Comparison of ENCODE assay signal across 8 mouse cellular contexts in the genomic region with DNA sequence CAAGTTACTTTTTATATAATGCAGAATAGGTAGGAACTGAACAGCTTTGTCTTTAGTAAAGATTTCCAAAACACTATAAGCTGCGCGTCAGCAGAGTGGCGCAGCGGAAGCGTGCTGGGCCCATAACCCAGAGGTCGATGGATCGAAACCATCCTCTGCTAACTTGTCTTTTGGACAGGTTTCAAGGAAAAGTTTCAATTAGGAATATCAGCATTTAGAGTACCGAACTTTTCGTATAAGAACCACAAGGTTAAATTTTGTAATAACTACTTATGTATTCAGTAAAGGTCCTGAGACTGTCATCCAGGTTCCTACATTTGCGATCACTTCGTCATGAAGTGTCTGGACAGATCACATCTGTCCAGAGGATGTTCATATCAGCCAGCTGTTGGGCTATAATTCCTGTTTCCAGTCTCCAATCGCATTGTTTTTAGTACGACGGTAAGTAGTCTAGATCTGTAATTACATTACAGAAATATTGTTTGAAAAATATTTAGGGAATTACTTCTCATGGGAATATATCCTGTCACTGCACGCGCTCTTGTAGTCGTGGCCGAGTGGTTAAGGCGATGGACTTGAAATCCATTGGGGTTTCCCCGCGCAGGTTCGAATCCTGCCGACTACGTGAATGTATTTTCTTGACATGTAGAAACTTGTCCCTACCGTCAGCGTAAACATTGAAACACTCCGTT. TPM values are rescaled to one million over a fixed set of nuclear protein-coding genes. Genes with fewer than 3 reads are reported as not detected.
DNase-seq lines count a peak whose midpoint lies in the region; ATAC-seq and TF ChIP-seq lines count a peak whose summit lies in the region.

No protein-coding gene starts in this region.

- peak overlapping the region; percentile 65 for H3K27ac ChIP-seq in bone marrow macrophage, adult 2 months (ENCODE audit: insufficient read depth, low read depth, low read length)
- H3K27ac ChIP-seq in heart, embryonic 11.5 days (ENCODE audit: low read depth, low read length): peak overlapping the region; percentile 64; the same call in 1 of the 2 replicates
- H3K27ac ChIP-seq in kidney, embryonic 15.5 days: peak overlapping the region; percentile 86
- peak overlapping the region; percentile 88 for H3K27ac ChIP-seq in limb, embryonic 15.5 days
- H3K27ac ChIP-seq in midbrain, postnatal 0 days (ENCODE audit: low read depth, low read length): no peak overlapping the region

- peak; percentile 65 for ATAC-seq in erythroblast, adult 5-6 weeks (replicated peaks; ENCODE audit: low FRiP score, poor library complexity, severe bottlenecking)
- peak; percentile 84 for ATAC-seq in heart, embryonic 11.5 days (replicated peaks; ENCODE audit: insufficient number of reproducible peaks, low FRiP score, low TSS enrichment)
- ATAC-seq in kidney, embryonic 15.5 days (replicated peaks; ENCODE audit: low FRiP score): peak; percentile 90
- peak; percentile 86 for ATAC-seq in limb, embryonic 15.5 days (ENCODE audit: insufficient number of reproducible peaks, low FRiP score, low TSS enrichment, low read depth)
- peak; percentile 92 for ATAC-seq in midbrain, postnatal 0 days (ENCODE audit: low FRiP score)

- peak overlapping the region; percentile 58 for H3K4me3 ChIP-seq in bone marrow macrophage, adult 2 months (ENCODE audit: insufficient read depth, low read length)
- peak overlapping the region; percentile 47 for H3K4me3 ChIP-seq in heart, embryonic 11.5 days (ENCODE audit: low read depth, low read length)
- peak overlapping the region; percentile 54 for H3K4me3 ChIP-seq in kidney, embryonic 15.5 days (replicated peaks)
- H3K4me3 ChIP-seq in limb, embryonic 15.5 days: peak overlapping the region; percentile 51
- peak overlapping the region; percentile 47 for H3K4me3 ChIP-seq in midbrain, postnatal 0 days (ENCODE audit: low read depth, low read length)

- peak overlapping the region; percentile 91 for H3K4me2 ChIP-seq in heart, embryonic 11.5 days
- H3K4me2 ChIP-seq in kidney, embryonic 15.5 days: peak overlapping the region; percentile 77
- peak overlapping the region; percentile 77 for H3K4me2 ChIP-seq in limb, embryonic 15.5 days
- H3K4me2 ChIP-seq in midbrain, postnatal 0 days (ENCODE audit: low read depth, low read length, poor library complexity, severe bottlenecking): peak overlapping the region; percentile 72

- H3K9ac ChIP-seq in heart, embryonic 11.5 days (ENCODE audit: low read depth, low read length): peak overlapping the region; percentile 64
- H3K9ac ChIP-seq in kidney, embryonic 15.5 days: peak overlapping the region; percentile 34; the same call in 1 of the 2 replicates
- no peak overlapping the region for H3K9ac ChIP-seq in limb, embryonic 15.5 days
- H3K9ac ChIP-seq in midbrain, postnatal 0 days (replicated peaks; ENCODE audit: low read length, poor library complexity, severe bottlenecking): no peak overlapping the region

- TF ChIP-seq POLR2A in bone marrow macrophage, adult 2 months (IDR thresholded peaks at IDR 0.05; ENCODE audit: borderline replicate concordance, low read depth, low read length): no peak

- WGBS in heart, embryonic 11.5 days (ENCODE audit: insufficient replicate concordance): under 1% methylated on average over 27 of the region's 27 CpGs
- WGBS in kidney, embryonic 15.5 days: under 1% methylated on average over 27 of the region's 27 CpGs
- under 1% methylated on average over 27 of the region's 27 CpGs for WGBS in limb, embryonic 15.5 days
- WGBS in midbrain, postnatal 0 days: under 1% methylated on average over 27 of the region's 27 CpGs

- no peaks in the 10 kb centered on the region for H3K9me3 ChIP-seq in heart, embryonic 11.5 days (replicated peaks; ENCODE audit: control insufficient read depth, low read length)
- H3K9me3 ChIP-seq in kidney, embryonic 15.5 days (replicated peaks): no peaks in the 10 kb centered on the region
- no peaks in the 10 kb centered on the region for H3K9me3 ChIP-seq in limb, embryonic 15.5 days
- H3K9me3 ChIP-seq in midbrain, postnatal 0 days (ENCODE audit: low read length): no peaks in the 10 kb centered on the region

- H3K27me3 ChIP-seq in heart, embryonic 11.5 days (ENCODE audit: control insufficient read depth, insufficient read depth, low read length): no peaks in the 10 kb centered on the region
- no peaks in the 10 kb centered on the region for H3K27me3 ChIP-seq in kidney, embryonic 15.5 days
- H3K27me3 ChIP-seq in limb, embryonic 15.5 days: no peaks in the 10 kb centered on the region
- H3K27me3 ChIP-seq in midbrain, postnatal 0 days (ENCODE audit: insufficient read depth, low read length): no peaks in the 10 kb centered on the region

- peak; percentile 96 for DNase-seq in 416B (ENCODE audit: low read depth)
- DNase-seq in midbrain, postnatal 0 days (ENCODE audit: low spot score): peak; percentile 87
- DNase-seq in spleen, postnatal 14 days (ENCODE audit: low spot score in 2 of 2): peak; percentile 89 to 91

- H3K36me3 ChIP-seq in heart, embryonic 11.5 days (ENCODE audit: control insufficient read depth, insufficient read depth, low read length): no peaks in the 10 kb centered on the region
- H3K36me3 ChIP-seq in kidney, embryonic 15.5 days: no peaks in the 10 kb centered on the region
- no peaks in the 10 kb centered on the region for H3K36me3 ChIP-seq in limb, embryonic 15.5 days
- no peaks in the 10 kb centered on the region for H3K36me3 ChIP-seq in midbrain, postnatal 0 days (ENCODE audit: insufficient read depth, low read length)

- peaks cover 8% of the 10 kb centered on the region for H3K4me1 ChIP-seq in bone marrow macrophage, adult 2 months (ENCODE audit: control insufficient read depth, insufficient read depth, low read length)
- no peaks in the 10 kb centered on the region for H3K4me1 ChIP-seq in heart, embryonic 11.5 days (ENCODE audit: control insufficient read depth, insufficient read depth, low read length)
- peaks cover 8% of the 10 kb centered on the region for H3K4me1 ChIP-seq in kidney, embryonic 15.5 days
- peaks cover 2% of the 10 kb centered on the region; the same call in 1 of the 2 replicates for H3K4me1 ChIP-seq in limb, embryonic 15.5 days
- H3K4me1 ChIP-seq in midbrain, postnatal 0 days (ENCODE audit: insufficient read depth, low read length): peaks cover 5% of the 10 kb centered on the region; the same call in 1 of the 2 replicates

- no peak for TF ChIP-seq CTCF in bone marrow macrophage, adult 2 months (IDR thresholded peaks at IDR 0.05; ENCODE audit: low read depth, low read length)
- TF ChIP-seq CTCF in midbrain, postnatal 0 days (IDR thresholded peaks at IDR 0.05): no peak

RNA-seq across cellular contexts. Expression of gene Hist1h4h, which starts 13.1 kb away (rescaled TPM):
- 2.5 and 3.1 TPM in 2 replicates for polyA plus RNA-seq in bone marrow macrophage, adult 2 months (2012; ENCODE audit: insufficient read depth, insufficient read length, missing spikeins)
- total RNA-seq in erythroblast, adult 5-6 weeks (2015; ENCODE audit: low replicate concordance): 19.8 and 50.6 TPM in 2 replicates
- total RNA-seq in erythroblast, adult 5-6 weeks (2017; ENCODE audit: low replicate concordance): 443 and 524 TPM in 2 replicates
- polyA plus RNA-seq in heart, embryonic 11.5 days (2014; fragmentation: Nextera tagmentation; extraction: Ambion mirVana): 2.1 and 3.4 TPM in 2 replicates
- 7.5 and 7.8 TPM in 2 replicates for polyA plus RNA-seq in kidney, embryonic 15.5 days (2015; fragmentation: Nextera tagmentation; extraction: Ambion mirVana)
- polyA plus RNA-seq in limb, embryonic 15.5 days (2015; fragmentation: Nextera tagmentation; extraction: Ambion mirVana): 4.8 and 6.3 TPM in 2 replicates
- total RNA-seq in midbrain, postnatal 0 days (2014; rRNA removed): 1,176 and 1,474 TPM in 2 replicates
- polyA plus RNA-seq in midbrain, postnatal 0 days (2015; fragmentation: Nextera tagmentation; extraction: Ambion mirVana): 3.9 and 4.0 TPM in 2 replicates

RNA-seq across cellular contexts. Expression of gene Hist1h2af, which starts 16.0 kb away (rescaled TPM):
- polyA plus RNA-seq in bone marrow macrophage, adult 2 months (2012; ENCODE audit: insufficient read depth, insufficient read length, missing spikeins): 42.5 and 76.9 TPM in 2 replicates
- 20.7 and 32.7 TPM in 2 replicates for total RNA-seq in erythroblast, adult 5-6 weeks (2015; ENCODE audit: low replicate concordance)
- total RNA-seq in erythroblast, adult 5-6 weeks (2017; ENCODE audit: low replicate concordance): 925 and 1,298 TPM in 2 replicates
- 1.4 and 2.3 TPM in 2 replicates for polyA plus RNA-seq in heart, embryonic 11.5 days (2014; fragmentation: Nextera tagmentation; extraction: Ambion mirVana)
- 3.3 and 7.3 TPM in 2 replicates for polyA plus RNA-seq in kidney, embryonic 15.5 days (2015; fragmentation: Nextera tagmentation; extraction: Ambion mirVana)
- 4.1 and 7.5 TPM in 2 replicates for polyA plus RNA-seq in limb, embryonic 15.5 days (2015; fragmentation: Nextera tagmentation; extraction: Ambion mirVana)
- total RNA-seq in midbrain, postnatal 0 days (2014; rRNA removed): 52.3 and 293 TPM in 2 replicates
- polyA plus RNA-seq in midbrain, postnatal 0 days (2015; fragmentation: Nextera tagmentation; extraction: Ambion mirVana): 0.54 and 1.5 TPM in 2 replicates

RNA-seq across cellular contexts. Expression of gene Hist1h3g, which starts 17.5 kb away (rescaled TPM):
- not detected in 2 replicates for polyA plus RNA-seq in bone marrow macrophage, adult 2 months (2012; ENCODE audit: insufficient read depth, insufficient read length, missing spikeins)
- total RNA-seq in erythroblast, adult 5-6 weeks (2015; ENCODE audit: low replicate concordance): 74.4 and 97.2 TPM in 2 replicates
- total RNA-seq in erythroblast, adult 5-6 weeks (2017; ENCODE audit: low replicate concordance): 54.5 and 131 TPM in 2 replicates
- 2.8 and 3.1 TPM in 2 replicates for polyA plus RNA-seq in heart, embryonic 11.5 days (2014; fragmentation: Nextera tagmentation; extraction: Ambion mirVana)
- 6.6 and 6.9 TPM in 2 replicates for polyA plus RNA-seq in kidney, embryonic 15.5 days (2015; fragmentation: Nextera tagmentation; extraction: Ambion mirVana)
- 3.4 and 5.4 TPM in 2 replicates for polyA plus RNA-seq in limb, embryonic 15.5 days (2015; fragmentation: Nextera tagmentation; extraction: Ambion mirVana)
- 99.4 and 262 TPM in 2 replicates for total RNA-seq in midbrain, postnatal 0 days (2014; rRNA removed)
- not detected in 2 replicates for polyA plus RNA-seq in midbrain, postnatal 0 days (2015; fragmentation: Nextera tagmentation; extraction: Ambion mirVana)

RNA-seq across cellular contexts. Expression of gene Hist1h2bh, which starts 25.4 kb away (rescaled TPM):
- 0.71 and 0.97 TPM in 2 replicates for polyA plus RNA-seq in bone marrow macrophage, adult 2 months (2012; ENCODE audit: insufficient read depth, insufficient read length, missing spikeins)
- 13.4 and 18.2 TPM in 2 replicates for total RNA-seq in erythroblast, adult 5-6 weeks (2015; ENCODE audit: low replicate concordance)
- total RNA-seq in erythroblast, adult 5-6 weeks (2017; ENCODE audit: low replicate concordance): 63.0 and 67.3 TPM in 2 replicates
- polyA plus RNA-seq in heart, embryonic 11.5 days (2014; fragmentation: Nextera tagmentation; extraction: Ambion mirVana): 0.43 and 0.66 TPM in 2 replicates
- polyA plus RNA-seq in kidney, embryonic 15.5 days (2015; fragmentation: Nextera tagmentation; extraction: Ambion mirVana): 0.91 and 1.1 TPM in 2 replicates
- polyA plus RNA-seq in limb, embryonic 15.5 days (2015; fragmentation: Nextera tagmentation; extraction: Ambion mirVana): 0.77 and 0.83 TPM in 2 replicates
- 8.7 and 34.2 TPM in 2 replicates for total RNA-seq in midbrain, postnatal 0 days (2014; rRNA removed)
- polyA plus RNA-seq in midbrain, postnatal 0 days (2015; fragmentation: Nextera tagmentation; extraction: Ambion mirVana): 0.16 TPM in 1 of 2 replicates, not detected in the other

RNA-seq across cellular contexts. Expression of gene Hist1h3f, which starts 26.1 kb away (rescaled TPM):
- 0.80 TPM in 1 of 2 replicates, not detected in the other for polyA plus RNA-seq in bone marrow macrophage, adult 2 months (2012; ENCODE audit: insufficient read depth, insufficient read length, missing spikeins)
- 12.7 and 21.7 TPM in 2 replicates for total RNA-seq in erythroblast, adult 5-6 weeks (2015; ENCODE audit: low replicate concordance)
- 51.2 and 57.7 TPM in 2 replicates for total RNA-seq in erythroblast, adult 5-6 weeks (2017; ENCODE audit: low replicate concordance)
- polyA plus RNA-seq in heart, embryonic 11.5 days (2014; fragmentation: Nextera tagmentation; extraction: Ambion mirVana): 0.19 TPM in 1 of 2 replicates, not detected in the other
- polyA plus RNA-seq in kidney, embryonic 15.5 days (2015; fragmentation: Nextera tagmentation; extraction: Ambion mirVana): 0.86 and 1.3 TPM in 2 replicates
- polyA plus RNA-seq in limb, embryonic 15.5 days (2015; fragmentation: Nextera tagmentation; extraction: Ambion mirVana): 1.1 TPM in 1 of 2 replicates, not detected in the other
- 154 and 239 TPM in 2 replicates for total RNA-seq in midbrain, postnatal 0 days (2014; rRNA removed)
- polyA plus RNA-seq in midbrain, postnatal 0 days (2015; fragmentation: Nextera tagmentation; extraction: Ambion mirVana): 0.21 and 0.23 TPM in 2 replicates

Comparison
In these comparisons a context has a peak if more than half of its experiments do, and no peak if none do; other contexts are left out.
1. H3K9ac ChIP-seq: peak in heart, embryonic 11.5 days (single experiment) and kidney, embryonic 15.5 days (single experiment); none in limb, embryonic 15.5 days (single experiment) and midbrain, postnatal 0 days (single experiment).
2. Peak in every context shown above with its lines, with median percentiles within 50 percentile points of each other: DNase-seq, H3K4me3 ChIP-seq, ATAC-seq and H3K4me2 ChIP-seq.